Mouse (Mus musculus) erythroblast, embryonic 14.5 days (primary cell): ENCODE data around the gene Raet1d. TPM values are rescaled to one million over a fixed set of nuclear protein-coding genes. Genes with fewer than 3 reads are reported as not detected.
"Not testable (repeated sequence)": the region's sequence is repeated elsewhere in the genome, so short reads cannot be mapped to it uniquely, and the experiment has no call there.

Source experiments
- H3K27me3 ChIP-seq: 2 replicates; pipeline ENCODE4 v1.6.1; 2012; ENCODE audit warnings: inconsistent platforms; ENCODE audit not compliant: control insufficient read depth
- H3K36me3 ChIP-seq: 2 replicates; pipeline ENCODE4 v1.6.1; 2012; ENCODE audit warnings: mild to moderate bottlenecking, inconsistent platforms; ENCODE audit not compliant: control insufficient read depth
- H3K4me1 ChIP-seq: 2 replicates; pipeline ENCODE4 v1.6.1; 2012; ENCODE audit warnings: inconsistent platforms; ENCODE audit not compliant: control insufficient read depth
- H3K4me3 ChIP-seq: replicated peaks from 2 replicates; pipeline ENCODE3; 2012; ENCODE audit warnings: moderate library complexity, mild to moderate bottlenecking, inconsistent platforms
- H3K9me3 ChIP-seq: 2 replicates; pipeline ENCODE4 v1.6.1; 2012; ENCODE audit warnings: low read length, inconsistent platforms, mixed read lengths; ENCODE audit not compliant: control insufficient read depth
- GATA1 ChIP-seq: IDR thresholded peaks from 2 replicates; pipeline ENCODE4 v1.6.1; 2012; ENCODE audit warnings: low read length, inconsistent platforms, mixed read lengths
- TAL1 ChIP-seq: IDR thresholded peaks from 3 replicates; pipeline ENCODE4 v1.6.1; 2012; ENCODE audit warnings: low read length, inconsistent platforms, mixed read lengths
- polyA plus RNA-seq: library from polyadenylated mRNA; stranded (reverse); fragments of >175 nt; gene quantifications from 2 replicates; pipeline ENCODE4 v1.2.3, GENCODE M21; 2012

The Raet1d gene
- not detected in 2 replicates for polyA plus RNA-seq

GRCm38 (mm10) chr10:22360252-22360651 lies at the start of gene Raet1d:
TSS of gene Raet1d (plus strand) at chr10:22360552.
- not testable (repeated sequence) for H3K27me3 ChIP-seq, H3K4me3 ChIP-seq, H3K9me3 ChIP-seq, H3K4me1 ChIP-seq, H3K36me3 ChIP-seq

- H3K36me3 ChIP-seq, result no peaks in the 10 kb centered on the region
Measured at GRCm38 (mm10) chr10:22322858-22323257, 37.5 kb upstream of the Raet1d start.

GRCm38 (mm10) chr10:22345721-22346120 lies 14.6 kb upstream of the Raet1d start:
- H3K4me1 ChIP-seq, H3K4me3 ChIP-seq, H3K36me3 ChIP-seq, H3K27me3 ChIP-seq: not testable (repeated sequence)
- H3K9me3 ChIP-seq, result peaks cover 23% of the 10 kb centered on the region

More at GRCm38 (mm10) chr10:22322858-22323257, 37.5 kb upstream of the Raet1d start:
- H3K27me3 ChIP-seq, result no peaks in the 10 kb centered on the region
- no peak overlapping the region for H3K4me3 ChIP-seq
- TF ChIP-seq GATA1, result no peak
- no peak for TF ChIP-seq TAL1
- H3K9me3 ChIP-seq, result no peaks in the 10 kb centered on the region; the same call in 1 of the 2 replicates
- no peaks in the 10 kb centered on the region for H3K4me1 ChIP-seq

GRCm38 (mm10) chr10:22353548-22354195 lies 6.7 kb upstream of the Raet1d start:
- not testable (repeated sequence) for H3K9me3 ChIP-seq, H3K4me1 ChIP-seq, H3K36me3 ChIP-seq, H3K27me3 ChIP-seq, H3K4me3 ChIP-seq

- not testable (repeated sequence) for H3K4me1 ChIP-seq, H3K4me3 ChIP-seq, H3K9me3 ChIP-seq, H3K27me3 ChIP-seq, H3K36me3 ChIP-seq
Measured at GRCm38 (mm10) chr10:22354196-22354574, 6.2 kb upstream of the Raet1d start.

GRCm38 (mm10) chr10:22357373-22357772 lies 3.0 kb upstream of the Raet1d start:
- not testable (repeated sequence) for H3K4me3 ChIP-seq, H3K9me3 ChIP-seq, H3K27me3 ChIP-seq, H3K36me3 ChIP-seq, H3K4me1 ChIP-seq

GRCm38 (mm10) chr10:22360957-22361356 lies 605 bp downstream of the Raet1d start:
- H3K9me3 ChIP-seq, H3K36me3 ChIP-seq, H3K4me1 ChIP-seq, H3K27me3 ChIP-seq, H3K4me3 ChIP-seq: not testable (repeated sequence)

- H3K4me3 ChIP-seq, H3K9me3 ChIP-seq, H3K27me3 ChIP-seq, H3K4me1 ChIP-seq, H3K36me3 ChIP-seq: not testable (repeated sequence)
Measured at GRCm38 (mm10) chr10:22361415-22362352, 1.3 kb downstream of the Raet1d start.

- H3K9me3 ChIP-seq, H3K4me1 ChIP-seq, H3K27me3 ChIP-seq, H3K36me3 ChIP-seq, H3K4me3 ChIP-seq: not testable (repeated sequence)
Measured at GRCm38 (mm10) chr10:22362466-22362865, 2.1 kb downstream of the Raet1d start.

- H3K4me3 ChIP-seq, H3K9me3 ChIP-seq, H3K36me3 ChIP-seq, H3K4me1 ChIP-seq, H3K27me3 ChIP-seq: not testable (repeated sequence)
Measured at GRCm38 (mm10) chr10:22364915-22365314, 4.6 kb downstream of the Raet1d start.

- H3K4me1 ChIP-seq, H3K9me3 ChIP-seq: not testable (repeated sequence)
Measured at GRCm38 (mm10) chr10:22381226-22381625, 20.9 kb downstream of the Raet1d start.

GRCm38 (mm10) chr10:22390146-22390545 lies 29.8 kb downstream of the Raet1d start:
- H3K36me3 ChIP-seq, H3K4me1 ChIP-seq, H3K9me3 ChIP-seq, H3K4me3 ChIP-seq, H3K27me3 ChIP-seq: not testable (repeated sequence)

More at GRCm38 (mm10) chr10:22381226-22381625, 20.9 kb downstream of the Raet1d start:
- H3K4me3 ChIP-seq, H3K36me3 ChIP-seq, H3K27me3 ChIP-seq: not testable (repeated sequence)

- not testable (repeated sequence) for H3K36me3 ChIP-seq, H3K9me3 ChIP-seq, H3K4me3 ChIP-seq, H3K4me1 ChIP-seq, H3K27me3 ChIP-seq
Measured at GRCm38 (mm10) chr10:22391616-22392015, 31.3 kb downstream of the Raet1d start.
